Mouse (Mus musculus) ES-E14 (cell line): Measurements from ENCODE around the gene Ppp2r5b. TPM values are rescaled to one million over a fixed set of nuclear protein-coding genes. Genes with fewer than 3 reads are reported as not detected.

ENCODE experiments used
- DNase-seq: peaks from one replicate; pipeline ENCODE4 v3.0.0-alpha.2; 2013; ENCODE audit warnings: low read depth, low spot score
- H3K27ac ChIP-seq: 2 replicates; pipeline ENCODE4 v1.5.1; 2012; ENCODE audit warnings: low read depth, mild to moderate bottlenecking, low read length, moderate library complexity, mixed read lengths; ENCODE audit not compliant: poor library complexity, insufficient read depth, severe bottlenecking
- H3K36me3 ChIP-seq: 2 replicates; pipeline ENCODE4 v1.6.1; 2012; ENCODE audit warnings: mild to moderate bottlenecking, low read length, moderate library complexity, mixed read lengths; ENCODE audit not compliant: control insufficient read depth, poor library complexity, insufficient read depth, severe bottlenecking
- H3K4me1 ChIP-seq, 2 experiments: fragments of 150-350 bp in 1 of 2; sonication (generic) in 1 of 2; 2 replicates each; pipeline ENCODE4 v1.6.1; 2012; ENCODE audit warnings: low read length in 2 of 2, mild to moderate bottlenecking in 1 of 2, mixed read lengths in 1 of 2; ENCODE audit not compliant: control insufficient read depth in 2 of 2, insufficient read depth in 2 of 2, poor library complexity in 1 of 2
- H3K4me3 ChIP-seq, 2 experiments: fragments of 150-350 bp in 1 of 2; sonication (generic) in 1 of 2; 2 replicates each; pipeline ENCODE4 v1.5.1; 2012; ENCODE audit warnings: low read length in 2 of 2, low read depth in 1 of 2, mild to moderate bottlenecking in 1 of 2, mixed read lengths in 1 of 2; ENCODE audit not compliant: insufficient read depth in 1 of 2, poor library complexity in 1 of 2, severe bottlenecking in 1 of 2
- H3K9ac ChIP-seq: 2 replicates; pipeline ENCODE4 v1.6.1; 2012; ENCODE audit warnings: low read depth, mild to moderate bottlenecking, low read length, mixed read lengths; ENCODE audit not compliant: poor library complexity, insufficient read depth, severe bottlenecking
- H3K9me3 ChIP-seq: fragments of 150-350 bp; sonication (generic); 2 replicates; pipeline ENCODE4 v1.6.1; 2012; ENCODE audit warnings: low read depth, mild to moderate bottlenecking, low read length; ENCODE audit not compliant: control insufficient read depth, insufficient read depth
- CHD2 ChIP-seq: IDR thresholded peaks from 2 replicates; pipeline ENCODE4 v1.6.1; 2014; ENCODE audit warnings: mild to moderate bottlenecking, low read depth, low read length, inconsistent platforms
- HCFC1 ChIP-seq: IDR thresholded peaks from 2 replicates; pipeline ENCODE4 v1.6.1; 2012; ENCODE audit warnings: low read length, inconsistent platforms, borderline replicate concordance; ENCODE audit not compliant: insufficient read depth
- MAFK ChIP-seq: IDR thresholded peaks from 2 replicates; pipeline ENCODE4 v1.6.1; 2014; ENCODE audit warnings: mild to moderate bottlenecking, low read depth, low read length, inconsistent platforms; ENCODE audit not compliant: insufficient read depth
- ZC3H11A ChIP-seq: IDR thresholded peaks from 2 replicates; pipeline ENCODE4 v1.6.1; 2012; ENCODE audit warnings: low read depth, mild to moderate bottlenecking, inconsistent platforms, low read length, borderline replicate concordance
- ZNF384 ChIP-seq: IDR thresholded peaks from 2 replicates; pipeline ENCODE4 v1.6.1; 2012; ENCODE audit warnings: low read depth, low read length, inconsistent platforms
- in situ Hi-C, 2 experiments: fragments of 600-800 bp; cut with MboI; formaldehyde crosslinking; loops; one replicate each; pipeline ENCODE4 v1.15.1; 2025; ENCODE audit warnings: low sequenced_read_pairs in 2 of 2, inconsistent platforms in 1 of 2; ENCODE audit not compliant: unreplicated experiment in 2 of 2
- total RNA-seq: library from RNA; depleted of rRNA; stranded (reverse); fragments of 300-350 nt; gene quantifications from 2 replicates; pipeline ENCODE4 v1.2.3, GENCODE M21; 2012

Gene Ppp2r5b
- total RNA-seq, 1 experiment, result 22.8 TPM

DNA sequence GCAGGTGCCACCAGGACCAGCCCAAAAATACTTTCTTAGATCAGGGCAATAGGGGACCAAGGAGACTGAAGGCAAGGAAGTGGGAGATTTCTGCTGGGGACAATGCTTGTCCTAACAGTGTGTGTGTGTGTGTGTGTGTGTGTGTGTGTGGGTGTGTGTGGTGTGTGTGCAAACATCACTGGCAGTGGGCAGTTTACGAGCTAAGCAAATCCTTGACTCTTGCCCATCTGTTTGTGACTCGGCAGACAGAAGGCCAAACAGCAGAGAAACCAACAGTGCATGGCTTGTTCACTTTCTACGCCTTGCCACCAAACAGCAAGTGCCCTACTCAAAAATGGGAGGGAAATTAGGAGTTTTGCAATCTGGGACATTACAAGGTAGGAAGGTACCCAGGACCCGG is 37.9 kb upstream of the Ppp2r5b start:
- in situ Hi-C loops, result no loop called here

DNA sequence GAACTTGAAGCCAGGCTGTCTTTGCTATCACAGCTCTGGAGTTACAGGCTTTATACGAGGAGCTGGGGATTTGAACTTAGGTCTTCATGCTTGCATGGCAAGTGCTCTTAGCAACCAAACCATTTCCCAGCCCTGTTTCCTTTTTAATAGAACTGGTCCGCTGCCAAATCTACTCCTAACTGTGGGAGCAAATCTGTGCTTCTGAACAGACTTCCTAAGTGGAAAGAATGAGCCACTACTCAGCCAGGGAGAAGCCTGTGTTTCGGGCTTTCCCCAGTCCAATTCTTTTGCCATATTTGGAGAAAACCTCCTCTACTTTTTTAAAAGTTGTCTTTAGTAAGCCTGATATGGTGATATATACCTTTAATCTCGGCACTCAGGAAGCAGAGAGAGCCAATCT is 37.1 kb upstream of the Ppp2r5b start:
- DNase-seq, result no peak
- Histone ChIP-seq H3K4me1 (peaks cover 19 to 25% of the 10 kb centered on the region in 2 experiments), H3K4me3 (no peak overlapping the region), H3K9ac (0 out of 2 replicates have a peak overlapping the region, but pooled peaks have one; percentile 15), H3K9me3 (no peaks in the 10 kb centered on the region), H3K36me3 (no peaks in the 10 kb centered on the region), H3K27ac (no peak overlapping the region)
- in situ Hi-C loops, result no loop called here
- TF ChIP-seq MAFK (no peak), CHD2 (no peak), ZC3H11A (no peak), ZNF384 (no peak)

More for the DNA sequence above, 37.9 kb upstream of the Ppp2r5b start:
- Histone ChIP-seq H3K4me1 (peaks cover 21 to 25% of the 10 kb centered on the region in 2 experiments), H3K27ac (no peak overlapping the region), H3K4me3 (no peak overlapping the region), H3K9ac (no peak overlapping the region), H3K36me3 (no peaks in the 10 kb centered on the region), H3K9me3 (no peaks in the 10 kb centered on the region)
- TF ChIP-seq ZNF384 (no peak), HCFC1 (no peak), MAFK (no peak), CHD2 (no peak), ZC3H11A (no peak)
- DNase-seq, result no peak

DNA sequence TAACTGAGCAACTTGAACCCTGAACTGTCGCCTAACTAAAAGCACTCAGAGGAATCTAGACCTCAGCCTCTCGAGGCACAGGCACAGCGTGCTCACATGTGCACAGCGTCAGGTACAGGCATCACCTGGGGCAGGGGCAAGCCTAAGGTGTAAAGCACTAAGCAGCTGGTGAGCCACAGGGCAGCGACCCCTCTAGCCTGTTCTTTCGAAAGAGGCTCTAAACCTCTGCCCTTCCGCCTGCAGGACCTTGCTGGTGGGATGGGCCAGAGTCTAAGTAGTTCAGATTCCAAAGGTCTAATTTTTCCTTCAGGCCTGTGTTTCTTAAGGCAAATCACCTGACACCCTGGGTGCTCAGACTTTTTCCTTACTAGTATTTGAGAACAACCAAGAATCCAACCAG is 36.4 kb upstream of the Ppp2r5b start:
- TF ChIP-seq HCFC1 (no peak), ZNF384 (no peak)
- Histone ChIP-seq H3K9ac (peak overlapping the region; percentile 46; the same call in 1 of the 2 replicates), H3K4me3 (no peak overlapping the region), H3K27ac (peak overlapping the region; percentile 63; the same call in 1 of the 2 replicates), H3K36me3 (no peaks in the 10 kb centered on the region), H3K4me1 (peaks cover 19 to 23% of the 10 kb centered on the region in 2 experiments), H3K9me3 (no peaks in the 10 kb centered on the region)
- no peak for DNase-seq
- in situ Hi-C loops, result no loop called here

DNA sequence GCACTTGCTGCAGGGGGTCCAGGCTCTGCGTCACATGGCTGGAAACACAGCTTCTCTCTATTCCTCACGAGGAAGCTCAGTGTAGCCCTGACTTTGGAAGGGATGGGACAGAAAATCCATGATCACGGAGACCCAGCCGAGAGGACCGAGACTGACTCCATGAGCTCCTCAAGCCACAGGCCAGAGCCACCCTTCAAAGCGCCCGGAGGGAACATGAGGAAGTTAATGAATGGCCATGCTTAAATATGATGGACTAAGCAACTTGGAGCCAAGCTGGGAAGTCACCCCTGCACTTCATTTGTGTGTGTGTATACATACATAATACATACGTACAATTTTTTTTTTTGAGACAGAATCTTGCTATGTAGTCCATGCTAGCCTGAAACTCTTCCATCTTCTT is 35.5 kb upstream of the Ppp2r5b start:
- Histone ChIP-seq H3K27ac (peak overlapping the region; percentile 93), H3K4me3 (no peak overlapping the region), H3K9me3 (no peaks in the 10 kb centered on the region), H3K9ac (peak overlapping the region; percentile 1; the same call in 1 of the 2 replicates), H3K4me1 (peaks cover 19 to 23% of the 10 kb centered on the region in 2 experiments), H3K36me3 (no peaks in the 10 kb centered on the region)
- DNase-seq, result no peak
- in situ Hi-C loops, result no loop called here
- no peak for TF ChIP-seq HCFC1
- no peak for TF ChIP-seq CHD2
- TF ChIP-seq ZNF384, result no peak
- TF ChIP-seq MAFK, result no peak
- TF ChIP-seq ZC3H11A, result no peak

DNA sequence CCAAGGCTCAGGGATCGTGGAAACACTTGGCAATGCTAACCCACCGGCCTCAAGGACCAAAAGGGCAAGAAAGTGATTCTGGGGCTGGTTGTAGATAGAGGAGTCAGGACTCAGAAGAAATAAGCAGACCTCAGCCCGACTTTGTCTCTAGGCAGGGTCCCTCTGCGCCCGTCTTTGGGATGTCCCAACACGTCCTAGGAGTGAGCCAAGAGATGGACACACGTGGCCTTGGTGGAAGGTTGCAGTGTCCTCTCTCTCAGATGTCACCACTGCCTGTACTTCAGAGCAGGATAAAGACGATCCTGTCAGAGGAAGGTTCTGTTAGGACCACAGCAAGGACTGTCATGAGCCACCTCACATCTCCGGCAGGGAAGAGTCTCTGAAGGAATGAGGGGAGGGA is 35.0 kb upstream of the Ppp2r5b start:
- Histone ChIP-seq H3K4me1 (peaks cover 19 to 23% of the 10 kb centered on the region in 2 experiments), H3K9me3 (no peaks in the 10 kb centered on the region), H3K27ac (peak overlapping the region; percentile 93), H3K4me3 (no peak overlapping the region), H3K9ac (no peak overlapping the region; the same call in 1 of the 2 replicates), H3K36me3 (no peaks in the 10 kb centered on the region)
- TF ChIP-seq ZC3H11A (no peak), HCFC1 (no peak), CHD2 (no peak), ZNF384 (no peak), MAFK (no peak)
- in situ Hi-C loops, result no loop called here
- DNase-seq, result no peak
